Mouse (Mus musculus) midbrain, embryonic 15.5 days (tissue): ENCODE results near the gene Parp8. TPM values are rescaled to one million over a fixed set of nuclear protein-coding genes. Genes with fewer than 3 reads are reported as not detected.
A peak's percentile ranks its signal among the peaks of the same experiment; 100 is the strongest.

Experiments
- ATAC-seq: fragments of 200-750 bp; cut with Nextera tagmentation; replicated peaks from 2 replicates; pipeline ENCODE4 v1.8.0; 2017; ENCODE audit warnings: moderate TSS enrichment
- H3K27ac ChIP-seq: fragments of 300-500 bp; sonication (generic); 2 replicates; pipeline ENCODE4 v1.5.1; 2015; ENCODE audit warnings: mild to moderate bottlenecking, inconsistent platforms
- H3K27me3 ChIP-seq: fragments of 300-500 bp; sonication (generic); replicated peaks from 2 replicates; pipeline ENCODE4 v1.6.1; 2015; ENCODE audit warnings: inconsistent platforms
- H3K36me3 ChIP-seq: fragments of 300-500 bp; sonication (generic); replicated peaks from 2 replicates; pipeline ENCODE4 v1.6.1; 2015; ENCODE audit warnings: inconsistent platforms
- H3K4me1 ChIP-seq: fragments of 300-500 bp; sonication (generic); 2 replicates; pipeline ENCODE4 v1.6.1; 2015; ENCODE audit warnings: inconsistent platforms
- H3K4me2 ChIP-seq: fragments of 300-500 bp; sonication (generic); 2 replicates; pipeline ENCODE4 v1.6.1; 2015; ENCODE audit warnings: inconsistent platforms, mild to moderate bottlenecking, moderate library complexity
- H3K4me3 ChIP-seq: fragments of 300-500 bp; sonication (generic); 2 replicates; pipeline ENCODE4 v1.5.1; 2015; ENCODE audit warnings: mild to moderate bottlenecking, inconsistent platforms
- H3K9ac ChIP-seq: fragments of 300-500 bp; sonication (generic); 2 replicates; pipeline ENCODE4 v1.6.1; 2015; ENCODE audit warnings: mild to moderate bottlenecking, inconsistent platforms
- H3K9me3 ChIP-seq: fragments of 300-500 bp; sonication (generic); 2 replicates; pipeline ENCODE4 v1.6.1; 2016; ENCODE audit warnings: inconsistent platforms
- WGBS: fragments of 180-500 bp; shearing (Covaris S2); methylation state at CpG from one replicate; pipeline ENCODE4 v1.1.7; 2015; ENCODE audit warnings: mixed read lengths; 5-methylcytosine and 5-hydroxymethylcytosine counted together
- polyA plus RNA-seq: library from polyadenylated mRNA; unstranded; fragments of >200 nt; fragmentation: Nextera tagmentation; extraction: Ambion mirVana; gene quantifications from 2 replicates; pipeline ENCODE4 v1.2.1, GENCODE M21; 2015

Parp8 gene
- polyA plus RNA-seq, 1 experiment from 2014 or later = 32.2 TPM

DNA sequence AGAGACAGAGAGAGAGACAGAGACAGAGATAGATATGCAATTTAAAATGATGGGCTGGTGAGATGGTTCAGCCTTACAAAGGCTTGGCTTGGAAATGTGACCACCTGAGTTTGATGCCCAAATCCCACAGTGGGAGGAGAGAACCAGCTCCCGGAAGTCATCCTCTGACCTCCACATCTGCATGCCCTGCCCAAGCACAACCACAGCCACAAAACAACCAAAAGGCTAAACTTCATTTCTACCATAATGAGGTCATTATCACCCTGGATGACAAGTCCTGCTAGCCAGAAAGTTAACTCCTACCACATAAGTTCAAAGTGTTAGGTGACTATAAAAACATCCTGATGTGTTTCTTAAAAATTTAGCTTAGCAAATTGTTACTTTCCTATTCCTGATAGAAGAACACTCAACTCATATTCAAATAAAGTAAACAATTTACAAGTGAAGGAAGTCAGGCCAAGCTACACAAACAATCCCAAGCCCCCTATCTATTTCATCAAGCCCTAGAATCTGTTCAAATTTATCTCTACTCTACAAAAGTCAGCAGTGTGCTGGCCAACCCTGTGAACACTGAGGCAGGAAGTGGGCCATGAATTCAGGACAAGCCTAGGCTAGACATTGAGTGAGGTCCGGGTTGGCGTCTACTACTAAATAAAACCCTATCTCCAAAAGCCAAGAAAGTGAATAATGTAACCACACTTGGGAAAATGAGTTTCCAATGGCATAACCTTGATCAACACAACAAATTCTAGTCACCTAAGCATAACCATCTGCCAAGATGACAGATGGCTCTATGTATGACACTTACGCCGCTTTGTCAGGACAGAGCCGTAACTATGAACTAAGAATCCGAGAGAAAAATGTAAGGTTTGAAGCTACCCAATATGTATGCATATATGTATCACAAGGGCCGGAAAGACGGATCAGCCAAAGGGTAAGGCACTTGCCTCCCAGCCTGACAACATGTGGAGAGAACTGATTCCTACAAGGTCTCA lies 17.0 kb downstream of the Parp8 start:
- no peak overlapping the region for H3K9ac ChIP-seq
- no peak overlapping the region for H3K4me3 ChIP-seq
- no peaks in the 10 kb centered on the region for H3K36me3 ChIP-seq
- H3K27ac ChIP-seq = no peak overlapping the region
- no peak overlapping the region for H3K4me2 ChIP-seq
- no peak for ATAC-seq
- H3K4me1 ChIP-seq = no peaks in the 10 kb centered on the region
- H3K27me3 ChIP-seq = no peaks in the 10 kb centered on the region
- 93% methylated on average over 9 of the region's 9 CpGs for WGBS
- no peaks in the 10 kb centered on the region for H3K9me3 ChIP-seq

DNA sequence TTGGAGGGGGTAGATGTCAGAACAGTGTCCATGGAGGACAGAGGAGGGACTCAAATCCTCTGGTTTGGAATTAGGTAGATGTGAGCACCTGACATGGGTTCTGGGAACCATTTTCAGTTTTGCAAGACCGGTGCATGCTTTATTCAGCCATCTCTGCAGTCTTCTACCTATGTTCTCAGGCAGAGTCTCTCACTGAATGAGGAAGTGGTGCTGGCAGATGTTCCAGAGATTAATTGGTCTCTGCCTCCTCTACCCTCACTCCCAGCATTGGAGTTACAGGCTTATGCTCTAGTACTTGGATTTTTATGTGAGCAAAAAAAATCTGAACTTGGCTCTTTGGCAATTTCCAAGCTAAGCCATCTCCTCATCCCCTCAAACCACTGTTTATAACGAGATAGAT lies 17.8 kb downstream of the Parp8 start:
- H3K4me1 ChIP-seq = no peaks in the 10 kb centered on the region
- H3K9ac ChIP-seq = no peak overlapping the region
- WGBS = 88% methylated on average over 2 of the region's 2 CpGs
- no peak overlapping the region for H3K4me2 ChIP-seq
- H3K27me3 ChIP-seq = no peaks in the 10 kb centered on the region
- no peak for ATAC-seq
- no peak overlapping the region for H3K27ac ChIP-seq
- no peak overlapping the region for H3K4me3 ChIP-seq
- H3K36me3 ChIP-seq = no peaks in the 10 kb centered on the region
- no peaks in the 10 kb centered on the region for H3K9me3 ChIP-seq

DNA sequence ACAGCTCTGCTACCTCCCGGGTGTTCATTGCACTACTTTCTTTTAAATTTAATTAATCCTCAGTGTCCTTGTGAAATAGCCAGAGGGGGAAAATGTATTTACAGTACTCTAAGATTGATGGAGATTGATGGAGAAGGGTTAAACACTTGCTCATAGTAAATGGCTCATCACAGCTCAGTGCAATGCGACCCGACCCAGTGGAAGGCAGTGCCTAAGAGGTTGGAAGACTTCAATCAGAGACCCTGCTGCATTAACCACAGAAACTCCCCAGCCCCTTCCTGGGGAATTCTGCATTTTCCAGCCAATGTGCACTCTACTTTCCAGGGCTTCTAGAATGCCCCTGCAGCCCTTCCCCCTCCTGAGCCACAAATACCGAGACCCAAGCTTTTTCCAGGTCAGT lies 18.7 kb downstream of the Parp8 start:
- ATAC-seq = peak; percentile 48; the same call in 1 of the 2 replicates
- Histone ChIP-seq H3K27me3 (no peaks in the 10 kb centered on the region), H3K4me2 (no peak overlapping the region), H3K9me3 (no peaks in the 10 kb centered on the region), H3K36me3 (no peaks in the 10 kb centered on the region), H3K27ac (no peak overlapping the region), H3K4me1 (no peaks in the 10 kb centered on the region), H3K9ac (no peak overlapping the region), H3K4me3 (no peak overlapping the region)
- WGBS = 74% methylated on average over 4 of the region's 4 CpGs

DNA sequence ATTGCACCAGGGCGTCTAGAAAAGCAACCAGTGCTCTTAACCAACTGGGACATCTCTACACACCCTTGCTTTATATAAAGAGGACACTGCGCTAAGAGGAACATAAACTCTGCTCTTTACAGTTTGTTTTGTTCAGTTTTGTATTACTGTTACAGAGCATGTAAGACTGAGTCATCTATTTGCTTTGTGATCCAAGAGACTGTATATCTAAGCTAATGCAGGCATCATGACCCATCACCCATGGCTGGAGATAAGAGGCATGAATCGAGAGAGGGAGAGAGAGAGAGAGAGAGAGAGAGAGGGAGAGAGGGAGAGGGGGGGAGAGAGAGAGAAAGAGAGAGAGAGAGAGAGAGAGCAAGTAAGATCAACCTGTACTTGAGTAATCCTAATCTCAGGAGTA lies 24.8 kb downstream of the Parp8 start:
- H3K4me1 ChIP-seq = no peaks in the 10 kb centered on the region
- H3K4me3 ChIP-seq = no peak overlapping the region
- no peak overlapping the region for H3K4me2 ChIP-seq
- H3K9me3 ChIP-seq = no peaks in the 10 kb centered on the region
- 92% methylated on average over 3 of the region's 3 CpGs for WGBS
- H3K36me3 ChIP-seq = no peaks in the 10 kb centered on the region
- ATAC-seq = no peak
- no peaks in the 10 kb centered on the region for H3K27me3 ChIP-seq
- H3K27ac ChIP-seq = no peak overlapping the region
- no peak overlapping the region for H3K9ac ChIP-seq

DNA sequence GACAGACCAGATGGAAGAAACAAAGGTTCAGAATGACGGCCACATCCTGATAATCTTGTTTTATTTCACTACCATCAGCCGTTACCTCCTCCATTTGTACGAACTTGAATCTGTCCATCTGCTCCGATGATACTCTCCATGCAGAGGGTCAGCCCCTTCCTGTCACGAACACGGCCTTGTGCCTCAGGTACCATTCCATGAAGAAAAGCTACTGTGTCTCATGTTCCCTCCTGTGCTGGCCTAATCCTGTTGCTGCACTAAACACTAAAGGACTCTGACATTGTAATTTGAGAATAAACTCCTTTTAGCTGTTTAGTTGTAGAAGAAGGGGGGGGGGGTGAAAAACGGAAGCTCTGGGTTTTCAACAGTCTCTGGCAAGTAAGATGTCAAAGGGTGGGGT lies 33.8 kb downstream of the Parp8 start:
- H3K36me3 ChIP-seq = no peaks in the 10 kb centered on the region
- ATAC-seq = no peak
- 73% methylated on average over 7 of the region's 7 CpGs for WGBS
- H3K27me3 ChIP-seq = no peaks in the 10 kb centered on the region
- H3K9me3 ChIP-seq = no peaks in the 10 kb centered on the region
- peaks cover 6% of the 10 kb centered on the region; the same call in 1 of the 2 replicates for H3K4me1 ChIP-seq
- H3K27ac ChIP-seq = no peak overlapping the region
- no peak overlapping the region for H3K9ac ChIP-seq
- H3K4me3 ChIP-seq = no peak overlapping the region
- H3K4me2 ChIP-seq = no peak overlapping the region

GRCm38 (mm10) chr13:116990327-116990726 lies 35.0 kb downstream of the Parp8 start:
- Histone ChIP-seq H3K9me3 (no peaks in the 10 kb centered on the region), H3K27me3 (no peaks in the 10 kb centered on the region), H3K4me2 (no peak overlapping the region), H3K4me3 (no peak overlapping the region), H3K9ac (no peak overlapping the region), H3K27ac (no peak overlapping the region), H3K4me1 (peaks cover 6% of the 10 kb centered on the region; the same call in 1 of the 2 replicates), H3K36me3 (no peaks in the 10 kb centered on the region)
- WGBS = 87% methylated on average over 4 of the region's 4 CpGs
- no peak for ATAC-seq

DNA sequence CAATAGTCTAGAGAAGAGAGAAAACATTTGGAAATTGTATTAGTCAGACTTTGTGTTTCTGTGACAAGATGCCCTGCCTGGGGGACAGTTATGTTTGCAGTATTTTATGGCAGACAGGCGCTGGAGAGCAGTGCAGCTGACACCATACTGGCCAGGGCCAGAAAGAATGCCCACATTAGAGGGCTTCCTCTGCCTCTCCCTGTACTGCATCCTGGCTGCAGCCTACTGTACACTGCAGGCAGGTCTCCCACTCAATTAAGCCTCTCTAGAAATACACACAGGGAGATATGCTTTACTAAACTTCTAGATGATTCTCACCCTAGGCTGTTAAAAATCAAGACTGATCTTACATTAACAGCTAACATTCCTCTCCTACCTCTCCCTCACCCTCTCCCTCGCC lies 36.6 kb downstream of the Parp8 start:
- 88% methylated on average over 2 of the region's 2 CpGs for WGBS
- no peak for ATAC-seq

DNA sequence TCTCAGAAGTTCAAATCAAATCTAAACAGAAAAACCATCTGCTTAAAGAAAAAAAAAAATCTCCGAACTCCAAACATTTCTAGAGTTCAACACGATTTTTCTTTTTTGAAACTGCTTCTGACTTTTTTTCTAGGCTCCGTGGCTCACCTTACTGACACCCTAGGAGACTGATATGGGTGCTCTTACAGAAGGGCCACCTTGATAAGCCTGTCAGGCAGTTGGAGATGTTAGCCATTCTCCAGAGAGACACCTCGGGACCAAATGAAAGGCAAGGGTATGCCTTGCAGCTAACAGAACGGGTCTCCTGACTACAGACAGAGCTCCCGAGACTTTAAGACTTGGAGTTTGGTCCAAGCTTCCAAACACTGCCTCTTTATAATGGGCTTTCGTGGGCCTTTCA lies 37.1 kb downstream of the Parp8 start:
- Histone ChIP-seq H3K9me3 (no peaks in the 10 kb centered on the region), H3K36me3 (no peaks in the 10 kb centered on the region), H3K27me3 (no peaks in the 10 kb centered on the region), H3K4me3 (no peak overlapping the region), H3K4me2 (no peak overlapping the region), H3K9ac (no peak overlapping the region), H3K4me1 (peaks cover 4% of the 10 kb centered on the region; the same call in 1 of the 2 replicates), H3K27ac (no peak overlapping the region)
- no peak for ATAC-seq
- 84% methylated on average over 7 of the region's 7 CpGs for WGBS

More for the DNA sequence above, 36.6 kb downstream of the Parp8 start:
- no peaks in the 10 kb centered on the region for H3K27me3 ChIP-seq
- no peak overlapping the region for H3K9ac ChIP-seq
- H3K9me3 ChIP-seq = no peaks in the 10 kb centered on the region
- H3K36me3 ChIP-seq = no peaks in the 10 kb centered on the region
- peaks cover 6% of the 10 kb centered on the region; the same call in 1 of the 2 replicates for H3K4me1 ChIP-seq
- H3K4me2 ChIP-seq = no peak overlapping the region
- H3K27ac ChIP-seq = no peak overlapping the region
- no peak overlapping the region for H3K4me3 ChIP-seq

DNA sequence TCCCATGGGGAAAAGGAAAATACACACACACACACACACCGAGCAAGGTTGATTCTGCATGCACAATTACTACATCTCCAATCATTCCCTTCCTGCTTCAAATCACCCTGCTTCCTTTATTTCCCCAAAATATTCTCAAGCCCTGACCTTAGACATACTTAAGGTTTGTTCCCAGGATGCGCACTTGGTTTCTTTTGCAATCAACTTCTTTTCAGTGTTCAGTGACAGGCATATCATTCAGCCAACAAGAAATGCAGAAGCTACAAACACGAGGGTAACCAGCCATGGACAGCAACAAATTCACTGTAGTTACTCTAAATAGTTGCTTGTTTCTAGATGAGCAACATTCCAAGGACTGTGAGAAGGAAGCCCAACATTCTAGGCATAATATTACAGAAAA lies 38.1 kb downstream of the Parp8 start:
- Histone ChIP-seq H3K27me3 (no peaks in the 10 kb centered on the region), H3K4me3 (no peak overlapping the region), H3K9ac (no peak overlapping the region), H3K9me3 (no peaks in the 10 kb centered on the region), H3K4me1 (no peaks in the 10 kb centered on the region), H3K4me2 (no peak overlapping the region), H3K36me3 (no peaks in the 10 kb centered on the region), H3K27ac (no peak overlapping the region)
- no peak for ATAC-seq
- WGBS = 73% methylated on average over 3 of the region's 3 CpGs

DNA sequence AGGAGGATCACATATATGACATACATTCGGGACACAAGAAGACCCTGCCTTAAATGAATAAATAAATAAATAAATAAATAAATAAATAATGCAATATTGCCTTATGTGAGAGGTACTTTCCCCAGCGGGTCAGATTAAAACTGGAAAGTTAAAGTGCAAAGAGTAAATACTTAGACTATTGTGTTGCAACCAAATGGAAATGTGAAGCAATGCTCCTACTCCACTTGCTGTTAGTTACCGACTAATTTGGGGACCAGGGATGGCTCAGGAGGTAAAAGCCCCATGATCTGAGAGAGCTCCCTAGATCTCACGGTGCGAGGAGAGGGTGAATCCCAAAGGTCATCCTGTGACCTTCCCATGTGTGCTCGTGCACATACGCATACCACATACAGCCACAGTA lies 38.7 kb downstream of the Parp8 start:
- Histone ChIP-seq H3K4me2 (no peak overlapping the region), H3K4me3 (no peak overlapping the region), H3K4me1 (no peaks in the 10 kb centered on the region), H3K9me3 (no peaks in the 10 kb centered on the region), H3K27me3 (no peaks in the 10 kb centered on the region), H3K9ac (no peak overlapping the region), H3K36me3 (no peaks in the 10 kb centered on the region), H3K27ac (no peak overlapping the region)
- 0 out of 2 replicates have a peak, but pooled peaks have one; percentile 24 for ATAC-seq
- 91% methylated on average over 7 of the region's 7 CpGs for WGBS

DNA sequence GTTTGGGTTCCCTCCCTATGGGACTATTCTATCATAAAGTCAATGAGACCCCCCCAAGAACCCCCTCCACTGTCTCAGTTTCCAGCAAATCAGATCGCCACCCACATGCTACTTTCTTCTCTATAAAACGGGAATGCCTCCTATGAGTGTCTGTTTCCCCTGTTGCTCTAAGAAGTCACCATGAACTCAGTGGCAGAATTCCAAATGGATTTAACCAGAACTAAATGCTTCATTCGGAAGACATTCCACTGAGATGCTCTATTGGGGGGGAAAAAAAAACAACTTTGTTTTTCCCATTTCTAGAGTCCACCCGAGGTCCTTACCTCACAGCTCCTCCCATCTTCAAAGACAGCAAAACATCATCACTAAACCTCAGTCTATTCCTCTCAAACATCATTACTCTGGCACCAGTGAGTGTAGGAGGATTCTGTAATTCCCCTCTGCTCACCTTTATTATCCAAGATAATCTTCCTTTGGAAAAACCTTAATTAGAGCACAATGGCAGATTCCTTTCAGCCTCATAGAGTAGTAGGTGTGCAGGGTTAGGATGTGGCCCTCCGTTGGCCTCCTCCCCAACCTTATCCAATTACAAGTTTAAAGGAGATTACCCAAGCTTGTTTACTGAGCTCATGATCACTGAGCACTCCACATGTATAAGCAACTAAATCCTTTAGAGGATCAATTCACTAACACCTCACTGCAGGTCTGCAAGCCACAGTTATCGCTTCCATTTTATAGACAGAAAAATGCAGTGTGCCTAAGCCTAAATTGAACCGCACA lies 51.1 kb downstream of the Parp8 start:
- Histone ChIP-seq H3K36me3 (no peaks in the 10 kb centered on the region), H3K4me3 (no peak overlapping the region), H3K9ac (no peak overlapping the region), H3K27ac (no peak overlapping the region), H3K4me1 (no peaks in the 10 kb centered on the region), H3K4me2 (no peak overlapping the region), H3K9me3 (no peaks in the 10 kb centered on the region), H3K27me3 (no peaks in the 10 kb centered on the region)
- WGBS = 74% methylated on average over 7 of the region's 7 CpGs
- no peak for ATAC-seq

GRCm38 (mm10) chr13:116973491-116973890 lies 51.8 kb downstream of the Parp8 start:
- no peaks in the 10 kb centered on the region for H3K36me3 ChIP-seq
- H3K9me3 ChIP-seq = no peaks in the 10 kb centered on the region
- H3K4me3 ChIP-seq = no peak overlapping the region
- no peaks in the 10 kb centered on the region for H3K27me3 ChIP-seq
- no peak overlapping the region for H3K9ac ChIP-seq
- no peak overlapping the region for H3K4me2 ChIP-seq
- WGBS = 79% methylated on average over 7 of the region's 7 CpGs
- 0 out of 2 replicates have a peak, but pooled peaks have one; percentile 18 for ATAC-seq
- H3K27ac ChIP-seq = no peak overlapping the region
- H3K4me1 ChIP-seq = no peaks in the 10 kb centered on the region
